Mouse (Mus musculus): ENCODE data around the gene Rbsn.

Gene Rbsn

GRCm38 (mm10) chr6:92214773-92215449 lies at the start of gene Rbsn:
Gene Rbsn, minus strand, starts transcription at chr6:92214925.
- peak; percentile 95 to 97 for DNase-seq

GRCm38 (mm10) chr6:92261162-92261843 lies 46.6 kb upstream of the Rbsn start:
- DNase-seq = peak; percentile 20 to 35

DNA sequence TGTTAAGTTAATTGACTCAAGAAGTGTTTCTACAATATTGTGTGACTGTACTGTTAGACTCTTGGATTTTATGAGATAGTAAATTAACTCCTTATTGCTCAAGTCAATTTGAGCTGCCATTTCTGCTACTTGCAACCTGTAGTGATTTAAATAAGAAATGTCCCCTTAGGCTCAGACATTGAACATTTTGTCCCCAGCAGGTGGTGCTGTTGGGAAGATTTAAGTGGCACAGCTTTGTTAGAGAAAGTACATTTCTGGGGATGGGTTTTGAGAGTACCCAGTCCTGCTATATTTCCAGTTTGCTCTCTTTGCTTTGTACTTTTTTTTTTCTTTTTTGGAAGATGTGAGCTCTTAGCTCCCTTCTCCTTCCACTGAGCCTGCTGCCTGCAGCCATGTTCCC lies 40.6 kb upstream of the Rbsn start:
- DNase-seq = no peak

DNA sequence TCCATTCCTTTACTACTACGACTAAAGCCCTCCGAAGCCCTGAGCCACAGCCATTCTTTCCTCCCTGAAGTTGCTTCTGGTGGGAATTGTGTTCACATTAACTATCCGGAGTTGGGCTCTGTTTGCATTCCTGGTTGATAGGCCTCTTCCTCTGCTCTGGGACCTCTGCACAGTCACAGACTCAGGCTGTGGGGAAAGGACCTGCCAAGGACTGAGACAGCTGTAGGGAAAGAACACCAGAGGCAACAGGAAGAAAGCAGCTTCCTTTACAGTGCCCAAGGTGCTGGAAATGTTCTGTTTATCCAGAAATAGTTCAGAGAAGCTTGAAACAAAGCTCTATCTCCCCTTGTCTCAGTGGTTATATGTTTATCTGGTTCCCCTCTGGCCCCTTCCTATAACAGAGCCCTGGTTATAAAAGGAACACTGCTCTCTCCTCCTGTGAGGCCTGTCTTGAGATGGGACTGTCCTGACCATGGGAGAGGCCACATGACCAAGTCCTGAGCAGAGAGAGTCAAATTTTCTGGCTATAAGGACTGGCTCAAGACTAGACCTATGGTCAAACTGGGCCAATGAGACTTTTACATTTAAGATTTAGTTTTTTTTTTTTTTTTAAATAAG lies 38.6 kb upstream of the Rbsn start:
- no peak for DNase-seq

- no peak for DNase-seq
These were observed 32.6 kb upstream of the Rbsn start for GRCm38 (mm10) chr6:92247215-92247919.

DNA sequence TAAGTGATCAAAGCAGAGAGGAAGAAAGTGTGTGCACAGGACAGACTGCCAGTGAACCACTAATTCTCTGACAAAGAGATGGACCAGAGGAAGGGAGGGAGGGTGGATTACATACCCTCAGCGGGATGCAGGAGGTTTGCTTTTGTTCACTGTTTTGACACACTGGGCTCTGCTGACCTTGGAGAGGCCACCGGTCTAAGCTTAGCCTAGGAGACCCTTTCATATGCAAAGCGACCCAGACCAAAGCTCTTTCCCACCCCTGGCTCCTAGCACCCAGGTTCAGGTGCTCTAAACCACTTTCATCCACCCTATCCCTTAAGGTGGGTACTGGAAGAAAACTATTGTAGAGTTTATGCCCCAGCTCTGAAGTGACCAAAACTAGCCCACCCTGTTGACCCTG lies 31.6 kb upstream of the Rbsn start:
- no peak for DNase-seq

- DNase-seq = no peak
These were observed 29.9 kb upstream of the Rbsn start, which contains the start of gene Trh for GRCm38 (mm10) chr6:92244591-92244990. Gene Trh, minus strand, starts transcription at chr6:92244650.

- DNase-seq = peak; percentile 70 to 77
These were observed 26.6 kb upstream of the Rbsn start for GRCm38 (mm10) chr6:92241178-92241906.

DNA sequence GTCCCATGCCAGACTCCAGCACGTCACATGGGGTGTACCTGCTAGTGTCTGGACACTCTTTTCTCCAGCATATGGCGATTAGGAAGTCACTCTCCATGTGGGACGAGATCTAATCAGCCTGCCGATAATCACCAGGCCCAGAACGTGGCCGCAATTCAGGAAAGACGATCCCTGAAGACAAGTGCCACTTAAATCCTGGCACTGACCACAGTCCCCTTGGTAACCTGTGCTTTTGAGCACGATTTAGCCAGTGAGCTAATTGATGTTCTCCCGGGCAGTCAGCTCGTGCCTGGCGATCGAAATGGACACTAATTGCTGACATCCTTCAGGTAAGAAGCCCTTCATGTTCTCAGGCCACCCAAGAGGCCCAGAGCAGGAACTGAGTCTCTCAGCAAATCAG lies 20.3 kb upstream of the Rbsn start:
- no peak for DNase-seq

DNA sequence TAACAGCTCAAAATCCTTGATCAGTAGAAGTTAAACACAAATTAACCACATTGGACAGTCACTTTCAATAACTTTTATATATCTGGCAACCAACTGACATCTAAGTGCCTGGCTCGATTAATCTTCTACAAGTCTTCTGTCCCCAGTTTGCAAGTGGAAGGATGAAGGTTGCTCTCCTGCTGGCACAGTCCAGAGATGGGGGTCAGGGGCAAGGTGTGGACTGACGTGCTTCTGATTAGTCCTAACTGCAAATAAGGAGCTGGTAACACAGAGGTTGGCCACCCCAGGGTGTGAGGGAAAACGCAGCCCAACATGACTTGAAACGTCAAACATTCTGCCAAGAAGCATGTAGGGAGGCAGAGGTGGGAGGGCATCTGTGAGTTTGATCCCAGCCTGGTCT lies 17.0 kb upstream of the Rbsn start:
- peak; percentile 11 to 24 for DNase-seq

- peak; percentile 21 to 24 for DNase-seq
These were observed 16.6 kb upstream of the Rbsn start for GRCm38 (mm10) chr6:92231356-92231755.

DNA sequence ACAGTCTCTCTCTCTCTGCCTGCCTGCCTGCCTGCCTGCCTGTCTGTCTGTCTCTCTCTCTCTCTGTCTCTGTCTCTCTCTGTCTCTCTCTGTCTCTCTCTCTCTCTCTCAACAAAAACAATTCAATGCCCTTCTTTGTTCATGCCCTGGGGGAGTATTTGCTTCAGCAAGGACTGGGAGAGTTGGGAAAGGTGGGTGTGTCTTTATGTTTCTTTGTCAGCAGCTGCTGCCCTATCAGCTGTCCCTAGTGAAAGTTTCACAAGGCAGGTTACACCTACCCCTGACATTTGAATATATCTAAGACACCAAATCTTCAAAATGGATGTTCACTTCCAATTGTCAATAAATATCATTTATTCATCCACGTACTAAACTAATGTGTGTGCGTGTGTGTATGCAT lies 14.9 kb upstream of the Rbsn start:
- DNase-seq = no peak

GRCm38 (mm10) chr6:92229103-92229502 lies 14.4 kb upstream of the Rbsn start:
- DNase-seq = no peak

DNA sequence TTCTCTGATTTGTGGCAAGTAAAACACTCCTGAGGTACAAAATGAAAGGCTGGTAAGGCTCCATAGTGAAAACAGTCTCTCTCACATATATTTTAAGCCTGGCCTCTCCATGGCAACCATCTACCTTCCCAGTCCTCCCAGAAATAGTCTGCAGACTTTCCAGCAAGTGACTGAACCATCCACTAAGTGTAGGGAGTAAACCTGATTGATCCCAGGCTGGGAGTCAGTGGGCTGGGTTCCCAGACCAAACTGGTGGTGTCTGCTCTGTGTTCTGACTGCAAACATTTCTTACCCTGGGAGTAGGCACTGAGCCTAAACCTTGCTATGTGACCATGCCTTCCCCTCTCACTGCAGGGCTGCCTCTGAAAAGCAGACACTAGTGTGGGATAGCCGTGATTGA lies 10.3 kb upstream of the Rbsn start:
- no peak for DNase-seq

GRCm38 (mm10) chr6:92222021-92222420 lies 7.3 kb upstream of the Rbsn start:
- DNase-seq = peak; percentile 38 to 54

DNA sequence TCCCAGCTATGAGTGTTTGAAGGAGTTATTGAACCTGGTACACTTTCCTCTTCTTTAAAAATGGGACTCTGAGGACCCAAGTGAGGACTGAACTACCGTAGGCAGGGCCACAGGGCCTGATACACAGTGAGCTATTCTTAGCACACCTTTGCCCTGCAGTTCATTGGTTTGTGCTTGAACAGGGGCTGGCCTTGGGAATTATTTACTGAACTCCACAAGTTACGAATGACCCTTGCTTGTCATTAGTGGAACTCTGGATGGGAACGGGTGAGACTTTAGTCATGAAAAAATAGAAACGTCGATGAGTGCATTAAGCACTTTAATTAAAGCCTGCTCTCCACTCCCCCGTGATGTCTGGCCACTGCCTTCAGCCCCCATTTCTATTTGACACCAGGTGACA lies 6.9 kb upstream of the Rbsn start:
- DNase-seq = peak; percentile 65 to 78

DNA sequence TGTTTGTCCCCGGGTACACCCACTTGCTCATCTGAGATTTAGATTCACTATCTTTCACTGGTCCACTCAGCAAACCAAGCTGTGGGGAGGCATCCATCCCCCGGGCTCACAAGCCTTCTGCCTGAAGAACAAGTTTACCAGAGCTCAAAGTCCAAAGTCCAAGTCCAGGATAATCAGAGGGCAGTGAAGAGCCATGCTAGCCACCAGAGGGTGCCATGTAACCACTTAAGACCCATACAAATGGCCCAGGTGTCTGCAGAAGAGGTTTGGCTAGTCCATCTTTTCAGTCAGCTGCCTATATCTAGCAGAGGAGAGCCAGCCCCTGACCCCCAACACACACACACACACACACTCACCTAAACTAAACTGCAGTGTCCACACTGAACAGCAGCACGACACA lies 4.7 kb upstream of the Rbsn start:
- DNase-seq = peak; percentile 84 to 87

DNA sequence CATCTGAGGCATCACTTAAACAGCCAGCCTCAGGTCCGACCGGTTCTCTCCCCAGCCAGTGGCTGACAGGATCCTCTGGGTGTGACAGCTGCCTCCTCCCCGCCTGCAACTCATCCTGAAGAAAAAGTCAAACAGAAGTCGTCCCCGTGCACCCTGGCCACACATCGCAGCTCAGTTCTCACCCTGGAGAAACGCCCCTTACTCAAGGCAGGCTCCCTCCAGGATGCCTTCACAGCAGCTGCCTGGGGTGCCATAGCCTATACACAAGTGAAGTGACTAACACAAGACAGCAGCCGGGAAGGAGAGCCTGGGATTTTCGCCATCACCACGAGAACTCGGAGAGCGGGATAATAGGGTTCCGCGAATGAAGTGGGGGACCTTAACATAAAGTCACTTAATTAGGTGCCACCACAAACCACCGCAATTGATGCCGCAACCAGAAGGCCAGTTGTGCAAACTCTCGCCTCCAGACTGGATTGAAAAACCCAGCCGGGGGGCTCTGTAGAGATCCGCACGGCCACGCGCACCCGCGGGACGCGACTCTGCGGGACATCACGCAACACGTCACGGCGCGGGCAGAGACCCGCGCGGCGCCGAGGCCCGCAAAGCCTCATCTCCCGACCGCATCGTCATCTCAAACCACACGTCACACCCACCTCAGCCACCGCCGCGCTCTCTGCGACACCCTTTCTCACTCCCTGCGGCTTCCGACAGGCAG lies 511 bp downstream of the Rbsn start:
- DNase-seq = no peak

DNA sequence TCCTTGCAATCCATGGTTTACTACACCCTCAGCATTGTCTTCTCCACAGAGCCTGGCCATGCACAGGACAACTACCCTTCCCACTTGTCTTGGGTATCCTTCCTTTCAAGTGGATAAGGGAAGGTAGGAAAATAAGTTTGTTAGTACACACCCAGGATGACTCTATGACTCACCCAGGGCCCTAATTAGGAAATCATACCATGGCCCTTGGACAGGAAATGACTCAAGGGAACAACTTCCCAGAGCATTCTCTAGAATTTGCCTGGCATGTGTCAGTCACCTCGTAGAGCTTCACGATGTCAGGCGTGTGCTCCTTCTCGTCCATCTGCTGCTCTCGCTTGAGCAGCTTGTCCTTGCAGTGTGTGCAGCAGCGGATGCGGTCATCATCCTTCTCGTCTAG lies 15.3 kb downstream of the Rbsn start:
- no peak for DNase-seq

- peak in 1 of 2 experiments; percentile 25 for DNase-seq
These were observed 30.5 kb downstream of the Rbsn start for GRCm38 (mm10) chr6:92184178-92184577.

DNA sequence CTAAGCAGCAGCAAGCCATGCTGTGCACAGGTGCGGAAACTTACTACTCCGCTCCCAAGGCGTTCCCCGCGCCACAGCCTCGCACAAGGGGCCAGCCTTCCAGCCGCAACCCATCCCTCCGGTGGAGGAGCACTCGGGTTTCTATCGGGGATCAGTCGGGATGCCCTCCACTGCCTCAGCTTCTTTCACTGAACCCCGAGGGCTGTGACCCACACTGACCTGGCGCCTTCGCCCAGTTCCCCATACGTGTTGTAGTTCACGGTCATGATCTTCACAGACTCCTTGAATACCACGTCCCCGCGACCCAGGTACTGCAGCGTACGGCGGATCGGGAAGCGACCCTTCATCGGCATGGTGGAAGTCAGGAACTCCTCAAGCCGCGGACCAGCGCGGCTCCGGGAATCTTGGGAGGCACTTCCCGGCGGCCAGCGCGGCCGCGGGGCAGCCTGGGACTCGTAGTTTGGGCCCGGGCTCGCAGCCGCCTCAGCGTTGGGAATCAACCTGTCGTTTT lies 31.0 kb downstream of the Rbsn start, which contains the start of gene Mrps25:
Gene Mrps25, minus strand, starts transcription at position 413 of the 511 bp plus-strand sequence.
- DNase-seq = peak; percentile 69 to 88

DNA sequence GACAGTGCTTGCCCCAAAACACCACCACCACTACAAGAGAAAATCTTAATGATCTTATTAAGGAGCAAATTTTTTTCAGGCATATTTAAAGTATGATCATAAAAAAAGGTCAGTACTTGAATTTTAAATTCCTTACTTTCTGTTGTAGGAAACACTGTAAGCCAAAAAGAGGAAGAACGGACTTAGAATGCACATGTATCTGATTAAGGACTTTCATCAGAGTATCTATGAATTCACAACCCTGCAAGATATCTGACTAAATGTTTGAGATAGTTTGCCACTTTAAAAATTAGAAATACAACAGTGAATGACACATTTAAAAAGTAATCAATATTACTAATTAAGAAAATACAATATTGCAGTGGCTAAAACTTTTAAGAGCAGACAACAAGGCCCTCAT lies 38.3 kb downstream of the Rbsn start:
- no peak for DNase-seq
